Mouse (Mus musculus) MEL (cell line): ENCODE measurements around the gene Dtx3l.
A peak's percentile ranks its signal among the peaks of the same experiment; 100 is the strongest.

ENCODE experiments used
- CTCF ChIP-seq, 3 experiments: IDR thresholded peaks in 2 of 3; conservative IDR thresholded peaks in 1 of 3; 2 replicates each; pipeline ENCODE4 v1.5.1; 2011 to 2012; ENCODE audit warnings: low read length in 3 of 3, low read depth in 2 of 3, mild to moderate bottlenecking in 2 of 3, improper control_type of control experiment in 1 of 3, inconsistent platforms in 1 of 3, mixed read lengths in 1 of 3, moderate library complexity in 1 of 3; ENCODE audit not compliant: control insufficient read depth in 1 of 3, insufficient read depth in 1 of 3, poor library complexity in 1 of 3, severe bottlenecking in 1 of 3
- HCFC1 ChIP-seq: IDR thresholded peaks from 2 replicates; pipeline ENCODE4 v1.6.1; 2012; ENCODE audit warnings: low read depth, mild to moderate bottlenecking, inconsistent platforms, low read length, improper control_type of control experiment, moderate library complexity
- RCOR1 ChIP-seq: IDR thresholded peaks from 2 replicates; pipeline ENCODE4 v1.6.1; 2012; ENCODE audit warnings: low read depth, mild to moderate bottlenecking, inconsistent platforms, low read length, improper control_type of control experiment
- ZC3H11A ChIP-seq: IDR thresholded peaks from 2 replicates; pipeline ENCODE4 v1.6.1; 2012; ENCODE audit warnings: low read depth, mild to moderate bottlenecking, inconsistent platforms, low read length, improper control_type of control experiment

DNA sequence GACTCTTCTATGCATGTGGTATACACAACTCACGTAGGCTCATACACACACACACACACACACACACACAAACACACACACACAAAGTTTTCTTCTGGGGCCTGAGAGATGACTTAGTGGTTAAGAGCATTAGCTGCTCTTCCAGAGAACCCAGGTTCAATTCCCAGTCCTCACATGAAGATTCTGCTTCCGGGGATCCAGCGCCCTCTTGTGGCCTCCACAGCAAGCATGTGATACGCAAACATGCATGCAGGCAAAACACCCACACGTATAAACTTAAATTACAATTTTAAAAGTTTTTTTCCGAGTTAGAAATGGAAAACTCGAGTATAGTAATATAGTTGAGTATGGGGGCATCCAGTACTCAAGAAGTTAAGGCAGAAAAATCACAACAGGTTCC, 2.4 kb upstream of the Dtx3l start:
- TF ChIP-seq ZC3H11A (no peak), HCFC1 (no peak), CTCF (IDR thresholded peaks at IDR 0.05 in 2 of 3, conservative IDR thresholded peaks at IDR 0.05 in 1 of 3; ENCODE audit: control insufficient read depth in 1 of 3, insufficient read depth in 1 of 3, low read depth in 2 of 3, low read length in 3 of 3, poor library complexity in 1 of 3, severe bottlenecking in 1 of 3) (peak; percentile 49 to 81 (median 64)), RCOR1 (no peak)
